Mouse (Mus musculus) intestine, postnatal 0 days (tissue): ENCODE data around the gene Cerk. TPM values are rescaled to one million over a fixed set of nuclear protein-coding genes. Genes with fewer than 3 reads are reported as not detected.
A peak's percentile ranks its signal among the peaks of the same experiment; 100 is the strongest.
"Not testable (repeated sequence)": the region's sequence is repeated elsewhere in the genome, so short reads cannot be mapped to it uniquely, and the experiment has no call there.

Experiments
- ATAC-seq: fragments of 200-750 bp; cut with Nextera tagmentation; 2 replicates; pipeline ENCODE4 v1.8.0; 2017; ENCODE audit warnings: mild to moderate bottlenecking, moderate TSS enrichment, moderate library complexity
- H3K27ac ChIP-seq: fragments of 300-500 bp; sonication (generic); 2 replicates; pipeline ENCODE4 v1.5.1; 2014; ENCODE audit warnings: mild to moderate bottlenecking, low read depth, low read length, moderate library complexity
- H3K27me3 ChIP-seq: fragments of 300-500 bp; sonication (generic); replicated peaks from 2 replicates; pipeline ENCODE4 v1.6.1; 2014; ENCODE audit warnings: low read length, mixed read lengths; ENCODE audit not compliant: control insufficient read depth, insufficient read depth
- H3K36me3 ChIP-seq: fragments of 300-500 bp; sonication (generic); 2 replicates; pipeline ENCODE4 v1.6.1; 2014; ENCODE audit warnings: mild to moderate bottlenecking, moderate library complexity; ENCODE audit not compliant: control insufficient read depth, insufficient read depth
- H3K4me1 ChIP-seq: fragments of 300-500 bp; sonication (generic); replicated peaks from 2 replicates; pipeline ENCODE4 v1.6.1; 2014; ENCODE audit warnings: antibody characterized with exemption, low read length, mixed read lengths; ENCODE audit not compliant: control insufficient read depth, insufficient read depth
- H3K4me2 ChIP-seq: fragments of 300-500 bp; sonication (generic); replicated peaks from 2 replicates; pipeline ENCODE4 v1.6.1; 2014; ENCODE audit warnings: low read depth, mild to moderate bottlenecking, moderate library complexity
- H3K4me3 ChIP-seq: fragments of 300-500 bp; sonication (generic); 2 replicates; pipeline ENCODE4 v1.5.1; 2014; ENCODE audit warnings: low read depth, low read length
- H3K9ac ChIP-seq: fragments of 300-500 bp; sonication (generic); 2 replicates; pipeline ENCODE4 v1.6.1; 2014; ENCODE audit warnings: mild to moderate bottlenecking, low read depth, low read length
- H3K9me3 ChIP-seq: fragments of 300-500 bp; sonication (generic); 2 replicates; pipeline ENCODE4 v1.6.1; 2016; ENCODE audit warnings: mixed run types; ENCODE audit not compliant: control insufficient read depth
- CTCF ChIP-seq: sonication (generic); IDR thresholded peaks from 2 replicates; pipeline ENCODE4 v1.5.1; 2016; ENCODE audit warnings: low read depth, mild to moderate bottlenecking, control low read depth, antibody characterized with exemption, moderate library complexity
- WGBS: fragments of 180-500 bp; shearing (Covaris S2); extraction: QIAGEN DNeasy Blood & Tissue Kit; methylation state at CpG from one replicate; pipeline ENCODE4 v1.1.7; 2014; 5-methylcytosine and 5-hydroxymethylcytosine counted together
- polyA plus RNA-seq: library from polyadenylated mRNA; unstranded; fragments of >200 nt; fragmentation: Nextera tagmentation; extraction: Ambion mirVana; gene quantifications from 2 replicates; pipeline ENCODE4 v1.2.1, GENCODE M21; 2015

Gene Cerk
- polyA plus RNA-seq, 1 experiment from 2014 or later, result 4.2 TPM

GRCm38 (mm10) chr15:86221369-86221768 is 35.4 kb upstream of the Cerk start:
- ATAC-seq, result no peak
- H3K9ac ChIP-seq, result no peak overlapping the region
- H3K27me3 ChIP-seq, result no peaks in the 10 kb centered on the region
- WGBS, result 79% methylated on average over 4 of the region's 4 CpGs
- no peak overlapping the region for H3K27ac ChIP-seq
- H3K9me3 ChIP-seq, result no peaks in the 10 kb centered on the region
- no peak overlapping the region for H3K4me2 ChIP-seq
- H3K4me3 ChIP-seq, result no peak overlapping the region
- H3K4me1 ChIP-seq, result no peaks in the 10 kb centered on the region
- no peaks in the 10 kb centered on the region for H3K36me3 ChIP-seq
- no peak for TF ChIP-seq CTCF

GRCm38 (mm10) chr15:86220715-86221114 is 34.8 kb upstream of the Cerk start:
- no peak overlapping the region for H3K9ac ChIP-seq
- H3K4me3 ChIP-seq, result no peak overlapping the region
- H3K4me2 ChIP-seq, result no peak overlapping the region
- no peaks in the 10 kb centered on the region for H3K9me3 ChIP-seq
- H3K27ac ChIP-seq, result no peak overlapping the region
- 77% methylated on average over 4 of the region's 4 CpGs for WGBS
- TF ChIP-seq CTCF, result no peak
- no peak for ATAC-seq
- no peaks in the 10 kb centered on the region for H3K27me3 ChIP-seq
- H3K36me3 ChIP-seq, result no peaks in the 10 kb centered on the region
- no peaks in the 10 kb centered on the region for H3K4me1 ChIP-seq

- 83% methylated on average over 5 of the region's 5 CpGs for WGBS
- Histone ChIP-seq H3K36me3 (no peaks in the 10 kb centered on the region), H3K4me1 (no peaks in the 10 kb centered on the region), H3K4me2 (no peak overlapping the region), H3K9me3 (no peaks in the 10 kb centered on the region), H3K4me3 (no peak overlapping the region), H3K9ac (no peak overlapping the region), H3K27me3 (no peaks in the 10 kb centered on the region), H3K27ac (no peak overlapping the region)
- no peak for ATAC-seq
- no peak for TF ChIP-seq CTCF
Measured at GRCm38 (mm10) chr15:86220229-86220630, 34.3 kb upstream of the Cerk start.

GRCm38 (mm10) chr15:86219534-86220228 is 33.7 kb upstream of the Cerk start:
- no peaks in the 10 kb centered on the region for H3K9me3 ChIP-seq
- ATAC-seq, result no peak
- no peak overlapping the region for H3K4me2 ChIP-seq
- no peak overlapping the region for H3K4me3 ChIP-seq
- H3K27me3 ChIP-seq, result no peaks in the 10 kb centered on the region
- H3K4me1 ChIP-seq, result no peaks in the 10 kb centered on the region
- no peak overlapping the region for H3K9ac ChIP-seq
- no peak for TF ChIP-seq CTCF
- H3K36me3 ChIP-seq, result no peaks in the 10 kb centered on the region
- 85% methylated on average over 7 of the region's 7 CpGs for WGBS
- no peak overlapping the region for H3K27ac ChIP-seq

GRCm38 (mm10) chr15:86216641-86217040 is 30.7 kb upstream of the Cerk start:
- not testable (repeated sequence) for H3K9ac ChIP-seq

GRCm38 (mm10) chr15:86214549-86215201 is 28.7 kb upstream of the Cerk start:
- H3K4me1 ChIP-seq, result no peaks in the 10 kb centered on the region; the same call in 1 of the 2 replicates
- 8% methylated on average over 25 of the region's 25 CpGs for WGBS
- peak overlapping the region; percentile 76 for H3K9ac ChIP-seq
- H3K9me3 ChIP-seq, result no peaks in the 10 kb centered on the region
- no peaks in the 10 kb centered on the region for H3K27me3 ChIP-seq
- peak overlapping the region; percentile 96 for H3K27ac ChIP-seq
- peak; percentile 14; the same call in 1 of the 2 replicates for ATAC-seq
- TF ChIP-seq CTCF, result no peak
- peak overlapping the region; percentile 92 for H3K4me3 ChIP-seq
- H3K36me3 ChIP-seq, result no peaks in the 10 kb centered on the region
- peak overlapping the region; percentile 99 for H3K4me2 ChIP-seq

More at GRCm38 (mm10) chr15:86216641-86217040, 30.7 kb upstream of the Cerk start:
- not testable (repeated sequence) for H3K9me3 ChIP-seq, H3K4me2 ChIP-seq, H3K27ac ChIP-seq, ATAC-seq, H3K36me3 ChIP-seq, H3K27me3 ChIP-seq, H3K4me3 ChIP-seq, H3K4me1 ChIP-seq
- WGBS, result 90% methylated on average over 9 of the region's 9 CpGs
